Mouse (Mus musculus) megakaryocyte, embryonic 14.5 days (primary cell): ENCODE measurements around the gene Ppp3r2. TPM values are rescaled to one million over a fixed set of nuclear protein-coding genes. Genes with fewer than 3 reads are reported as not detected.

Source experiments
- H3K27me3 ChIP-seq: replicated peaks from 2 replicates; pipeline ENCODE3; 2012; ENCODE audit warnings: inconsistent platforms
- H3K36me3 ChIP-seq: replicated peaks from 2 replicates; pipeline ENCODE3; 2012; ENCODE audit warnings: low read length, inconsistent platforms, mixed read lengths
- H3K4me1 ChIP-seq: 2 replicates; pipeline ENCODE4 v1.6.1; 2012; ENCODE audit warnings: inconsistent platforms
- H3K4me3 ChIP-seq: replicated peaks from 2 replicates; pipeline ENCODE3; 2012; ENCODE audit warnings: moderate library complexity, mild to moderate bottlenecking, inconsistent platforms
- H3K9me3 ChIP-seq: 2 replicates; pipeline ENCODE4 v1.6.1; 2012; ENCODE audit warnings: inconsistent platforms
- FLI1 ChIP-seq: IDR thresholded peaks from 2 replicates; pipeline ENCODE4 v1.6.1; 2012; ENCODE audit warnings: low read length, inconsistent platforms, mixed read lengths
- GATA1 ChIP-seq: IDR thresholded peaks from 3 replicates; pipeline ENCODE4 v1.6.1; 2012; ENCODE audit warnings: mixed read lengths, low read length, inconsistent platforms, borderline replicate concordance
- polyA plus RNA-seq: library from polyadenylated mRNA; stranded (reverse); fragments of >175 nt; gene quantifications from 2 replicates; pipeline ENCODE4 v1.2.3, GENCODE M21; 2012; ENCODE audit warnings: low replicate concordance; ENCODE audit not compliant: insufficient read depth

Ppp3r2 gene
- polyA plus RNA-seq, 1 experiment = not detected

DNA sequence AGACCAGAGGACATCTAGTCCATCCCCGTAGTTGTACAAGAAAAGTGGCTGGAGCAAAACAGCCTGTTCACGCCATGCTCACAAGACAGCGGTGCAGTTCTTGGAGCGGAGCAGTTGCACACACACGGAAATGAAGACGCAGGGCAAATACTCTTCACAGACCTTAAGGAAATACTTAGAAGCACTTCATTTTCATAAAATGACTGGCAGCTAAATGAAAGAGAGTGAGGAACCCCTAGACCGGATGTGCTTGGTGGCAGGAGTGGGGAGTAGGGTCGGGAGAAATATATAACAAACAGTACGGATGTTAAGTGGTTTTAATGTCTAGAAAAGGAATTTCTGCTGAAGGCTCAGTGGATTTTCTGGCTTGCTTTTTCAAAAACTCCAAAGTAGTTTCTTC is 20.2 kb downstream of the Ppp3r2 start:
- Histone ChIP-seq H3K36me3 (peaks cover 84% of the 10 kb centered on the region), H3K4me1 (no peaks in the 10 kb centered on the region), H3K4me3 (no peak overlapping the region), H3K9me3 (no peaks in the 10 kb centered on the region), H3K27me3 (no peaks in the 10 kb centered on the region)
- TF ChIP-seq FLI1 = no peak
- no peak for TF ChIP-seq GATA1

DNA sequence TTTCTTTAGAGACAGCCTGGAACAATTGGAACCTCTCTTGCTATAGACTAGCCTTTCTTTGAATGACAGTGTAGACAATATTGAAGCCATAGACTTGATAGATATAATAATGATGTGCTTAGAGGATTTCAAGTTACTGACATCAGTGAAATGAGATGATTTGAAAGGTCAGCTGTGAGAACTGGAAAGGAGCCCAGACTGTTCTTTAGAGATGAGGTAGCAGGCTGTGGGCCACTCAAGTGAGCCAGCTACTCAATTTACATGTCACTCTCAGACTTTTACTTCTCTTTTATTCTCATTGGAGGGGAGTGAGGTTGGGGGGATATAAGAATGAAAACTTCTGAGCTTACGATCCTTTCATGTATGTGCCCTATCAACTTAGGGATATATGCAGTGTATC is 22.4 kb downstream of the Ppp3r2 start:
- Histone ChIP-seq H3K4me1 (no peaks in the 10 kb centered on the region), H3K27me3 (no peaks in the 10 kb centered on the region), H3K9me3 (no peaks in the 10 kb centered on the region), H3K36me3 (peaks cover 96% of the 10 kb centered on the region), H3K4me3 (no peak overlapping the region)
- TF ChIP-seq FLI1 = no peak
- TF ChIP-seq GATA1 = no peak

DNA sequence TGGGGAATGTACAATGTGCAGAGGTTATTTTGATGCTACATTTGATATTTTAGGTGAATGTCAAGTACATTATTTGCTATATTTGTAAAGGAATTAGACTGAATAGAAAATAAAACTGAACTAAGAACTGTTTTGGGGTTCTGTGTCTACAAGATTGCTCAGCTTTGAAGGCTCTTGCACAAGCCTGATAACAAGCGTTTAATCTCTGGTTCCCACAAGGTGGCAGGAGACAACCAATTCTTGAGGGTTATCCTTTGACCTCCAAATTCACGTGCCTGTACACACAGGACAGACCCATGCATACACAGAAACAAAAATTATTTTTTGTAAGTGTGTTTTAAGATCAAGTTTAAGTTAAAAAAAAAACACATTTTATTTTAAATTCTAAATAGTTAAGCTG is 41.9 kb downstream of the Ppp3r2 start:
- Histone ChIP-seq H3K4me1 (peaks cover 4% of the 10 kb centered on the region), H3K27me3 (no peaks in the 10 kb centered on the region), H3K4me3 (no peak overlapping the region), H3K36me3 (peaks cover 98% of the 10 kb centered on the region), H3K9me3 (no peaks in the 10 kb centered on the region)
- TF ChIP-seq FLI1 (no peak), GATA1 (no peak)

DNA sequence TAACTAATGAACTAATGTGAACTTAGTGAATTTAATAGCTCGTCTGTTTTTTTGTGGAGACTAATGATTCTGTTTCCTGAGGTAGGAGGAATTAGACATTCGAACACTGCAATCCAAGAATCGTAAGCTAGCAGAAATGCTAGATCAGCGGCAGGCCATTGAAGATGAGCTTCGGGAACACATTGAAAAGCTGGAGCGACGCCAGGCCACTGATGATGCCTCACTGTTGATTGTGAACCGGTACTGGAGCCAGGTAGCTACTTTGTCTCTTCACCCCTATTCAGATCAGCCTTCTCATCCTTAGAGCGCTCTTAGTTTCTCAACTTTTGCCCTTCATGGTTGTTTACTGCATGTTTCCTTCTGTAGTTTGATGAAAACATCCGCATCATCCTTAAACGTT is 44.0 kb downstream of the Ppp3r2 start:
- TF ChIP-seq FLI1 (no peak), GATA1 (no peak)
- no peaks in the 10 kb centered on the region for H3K27me3 ChIP-seq
- H3K4me3 ChIP-seq = no peak overlapping the region
- H3K4me1 ChIP-seq = peaks cover 23% of the 10 kb centered on the region
- H3K36me3 ChIP-seq = peaks cover 92% of the 10 kb centered on the region
- no peaks in the 10 kb centered on the region for H3K9me3 ChIP-seq

DNA sequence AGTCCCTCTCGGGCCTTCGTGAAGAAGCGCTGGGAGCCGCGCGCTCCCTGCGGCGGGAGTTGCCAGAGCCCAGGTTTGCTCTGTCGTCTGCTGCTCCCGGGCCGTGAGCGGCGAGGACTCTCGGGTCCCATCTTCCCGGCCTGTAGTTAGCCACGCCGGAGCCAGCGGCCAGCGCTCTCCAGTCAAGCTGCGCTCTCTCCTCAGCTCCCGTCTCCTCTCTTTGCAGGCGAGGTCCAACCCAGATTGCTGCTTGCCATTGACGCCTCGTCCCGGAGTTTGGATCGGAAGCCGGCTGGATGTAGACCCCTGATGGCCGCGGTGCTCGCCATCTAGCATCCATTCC is 49.7 kb downstream of the Ppp3r2 start:
- peaks cover 37% of the 10 kb centered on the region for H3K36me3 ChIP-seq
- no peaks in the 10 kb centered on the region for H3K9me3 ChIP-seq
- TF ChIP-seq GATA1 (no peak), FLI1 (no peak)

DNA sequence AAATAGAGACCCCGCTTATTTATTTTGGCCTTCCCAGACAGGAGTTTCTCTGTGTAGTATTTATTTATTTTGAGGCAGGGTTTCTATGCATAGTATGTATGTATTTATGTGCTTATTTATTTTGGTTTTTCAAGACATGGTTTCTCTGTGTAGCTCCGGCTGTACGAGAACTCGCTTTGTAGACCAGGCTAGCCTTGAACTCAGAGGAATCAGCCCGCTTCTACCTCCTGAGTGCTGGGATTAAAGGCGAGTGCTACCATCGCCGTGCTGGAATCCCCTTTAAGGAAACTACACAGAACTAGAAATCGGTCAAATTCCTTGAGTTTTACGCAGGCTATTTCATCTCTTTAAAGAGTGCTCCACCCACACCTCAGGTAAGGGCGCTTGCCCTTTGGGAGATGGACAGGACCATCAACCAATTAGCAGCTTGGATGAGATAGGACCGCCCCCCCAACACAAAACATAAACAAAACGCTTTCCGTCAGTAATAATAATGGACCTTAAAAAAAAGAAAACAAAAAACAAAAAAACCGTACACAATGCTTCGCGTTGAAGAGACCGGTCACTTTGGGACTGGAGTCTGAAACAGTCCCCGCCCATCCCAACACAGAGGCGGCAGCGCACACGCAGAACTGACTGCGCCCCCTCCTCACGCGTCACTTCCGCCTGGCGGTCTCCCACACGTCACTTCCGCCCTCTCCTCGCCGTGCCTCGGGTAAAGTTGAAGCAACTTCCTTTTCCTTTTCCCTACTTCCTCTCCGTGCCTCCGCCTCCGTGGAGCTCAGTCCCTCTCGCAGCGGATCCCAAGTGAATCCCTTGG is 50.3 kb downstream of the Ppp3r2 start, which contains the start of gene Rnf20:
Gene Rnf20 (plus strand): TSS at position 688 of the 820 bp plus-strand sequence.
- no peak for TF ChIP-seq GATA1
- TF ChIP-seq FLI1 = peak; percentile 85
- Histone ChIP-seq H3K36me3 (peaks cover 31% of the 10 kb centered on the region), H3K27me3 (no peaks in the 10 kb centered on the region), H3K4me3 (peak within 1 kb of the TSS; percentile 98), H3K4me1 (peaks cover 36% of the 10 kb centered on the region), H3K9me3 (no peaks in the 10 kb centered on the region)

More for the DNA sequence above, 49.7 kb downstream of the Ppp3r2 start:
- Histone ChIP-seq H3K4me3 (peak overlapping the region; percentile 98), H3K27me3 (no peaks in the 10 kb centered on the region), H3K4me1 (peaks cover 32% of the 10 kb centered on the region)

DNA sequence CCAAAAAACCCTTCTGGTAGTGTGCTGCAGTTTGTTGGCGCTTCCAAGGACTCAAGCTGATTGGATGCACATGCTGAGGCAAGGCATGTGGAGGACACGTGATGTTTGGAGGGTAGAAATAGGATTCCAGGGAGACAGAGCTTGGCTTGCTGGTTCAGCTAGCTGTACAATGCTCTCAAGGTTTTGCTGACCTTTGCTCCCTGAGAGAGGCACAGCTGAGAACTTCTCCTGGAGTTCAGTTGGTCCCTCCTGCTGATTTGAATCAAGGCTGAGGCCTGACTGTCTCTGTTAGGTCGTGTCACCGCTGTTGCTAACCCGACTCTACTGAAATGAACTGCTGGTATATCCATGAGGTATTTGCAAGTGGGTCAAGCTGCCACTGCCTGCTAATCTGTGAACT is 52.9 kb downstream of the Ppp3r2 start:
- Histone ChIP-seq H3K27me3 (no peaks in the 10 kb centered on the region), H3K9me3 (no peaks in the 10 kb centered on the region), H3K4me1 (peaks cover 38% of the 10 kb centered on the region), H3K4me3 (no peak overlapping the region), H3K36me3 (peaks cover 5% of the 10 kb centered on the region)
- no peak for TF ChIP-seq GATA1

Other genes with a start within 250 kb of the Ppp3r2 start
- not detected in 2 replicates for gene Acnat1, start 208.1 kb downstream of the Ppp3r2 start, polyA plus RNA-seq
- gene Baat, start 175.5 kb downstream of the Ppp3r2 start, polyA plus RNA-seq = not detected in 2 replicates
- 1.4 TPM in 1 of 2 replicates, not detected in the other for gene Mrpl50, start 160.9 kb downstream of the Ppp3r2 start, polyA plus RNA-seq
- gene Zfp189, start 160.8 kb downstream of the Ppp3r2 start, polyA plus RNA-seq = 0.84 and 1.3 TPM in 2 replicates
- gene Aldob, start 132.5 kb downstream of the Ppp3r2 start, polyA plus RNA-seq = not detected in 2 replicates
- 15.3 and 18.0 TPM in 2 replicates for gene Tmem246, start 84.1 kb downstream of the Ppp3r2 start, polyA plus RNA-seq
- 3.2 and 6.9 TPM in 2 replicates for gene Rnf20, start 50.0 kb downstream of the Ppp3r2 start, polyA plus RNA-seq
- not detected in 2 replicates for gene Grin3a, start 163.7 kb upstream of the Ppp3r2 start, polyA plus RNA-seq